Mouse (Mus musculus) heart, embryonic 11.5 days (tissue): ENCODE data around the gene Naxd. TPM values are rescaled to one million over a fixed set of nuclear protein-coding genes. Genes with fewer than 3 reads are reported as not detected.

Experiments used
- ATAC-seq: fragments of 200-750 bp; cut with Nextera tagmentation; replicated peaks from 2 replicates; pipeline ENCODE4 v1.8.0; 2017; ENCODE audit warnings: moderate library complexity; ENCODE audit not compliant: insufficient number of reproducible peaks, low FRiP score, low TSS enrichment
- H3K27ac ChIP-seq: fragments of 300-500 bp; sonication (generic); 2 replicates; pipeline ENCODE4 v1.5.1; 2014; ENCODE audit warnings: mild to moderate bottlenecking, low read depth, low read length
- H3K27me3 ChIP-seq: fragments of 300-500 bp; sonication (generic); 2 replicates; pipeline ENCODE4 v1.6.1; 2014; ENCODE audit warnings: mild to moderate bottlenecking, low read length, mixed read lengths; ENCODE audit not compliant: control insufficient read depth, insufficient read depth
- H3K36me3 ChIP-seq: fragments of 300-500 bp; sonication (generic); 2 replicates; pipeline ENCODE4 v1.6.1; 2014; ENCODE audit warnings: mild to moderate bottlenecking, low read length, moderate library complexity, mixed read lengths; ENCODE audit not compliant: control insufficient read depth, insufficient read depth
- H3K4me1 ChIP-seq: fragments of 300-500 bp; sonication (generic); 2 replicates; pipeline ENCODE4 v1.6.1; 2014; ENCODE audit warnings: low read length; ENCODE audit not compliant: control insufficient read depth, insufficient read depth
- H3K4me2 ChIP-seq: fragments of 300-500 bp; sonication (generic); 2 replicates; pipeline ENCODE4 v1.6.1; 2014; ENCODE audit warnings: mild to moderate bottlenecking, moderate library complexity
- H3K4me3 ChIP-seq: fragments of 300-500 bp; sonication (generic); 2 replicates; pipeline ENCODE4 v1.5.1; 2014; ENCODE audit warnings: low read depth, low read length
- H3K9ac ChIP-seq: fragments of 300-500 bp; sonication (generic); 2 replicates; pipeline ENCODE4 v1.6.1; 2014; ENCODE audit warnings: mild to moderate bottlenecking, low read depth, low read length, moderate library complexity
- H3K9me3 ChIP-seq: fragments of 300-500 bp; sonication (generic); replicated peaks from 2 replicates; pipeline ENCODE4 v1.6.1; 2016; ENCODE audit warnings: low read length; ENCODE audit not compliant: control insufficient read depth
- WGBS: fragments of 180-500 bp; shearing (Covaris S2); extraction: QIAGEN DNeasy Blood & Tissue Kit; methylation state at CpG from one replicate; pipeline ENCODE4 v1.1.7; 2014; ENCODE audit not compliant: insufficient replicate concordance; 5-methylcytosine and 5-hydroxymethylcytosine counted together
- polyA plus RNA-seq: library from polyadenylated mRNA; unstranded; fragments of >200 nt; fragmentation: Nextera tagmentation; extraction: Ambion mirVana; gene quantifications from 2 replicates; pipeline ENCODE4 v1.2.1, GENCODE M21; 2014

Gene Naxd
- polyA plus RNA-seq, 1 experiment from 2014 or later: 75.8 TPM

GRCm38 (mm10) chr8:11534494-11534893 lies 37.2 kb downstream of the Naxd start:
- no peaks in the 10 kb centered on the region for H3K27me3 ChIP-seq
- no peak for ATAC-seq
- no peak overlapping the region for H3K9ac ChIP-seq
- no peaks in the 10 kb centered on the region for H3K4me1 ChIP-seq
- H3K36me3 ChIP-seq: peaks cover 3% of the 10 kb centered on the region; the same call in 1 of the 2 replicates
- H3K4me2 ChIP-seq: no peak overlapping the region
- no peaks in the 10 kb centered on the region for H3K9me3 ChIP-seq
- WGBS: 53% methylated on average over 9 of the region's 9 CpGs
- H3K27ac ChIP-seq: no peak overlapping the region
- H3K4me3 ChIP-seq: no peak overlapping the region

GRCm38 (mm10) chr8:11539049-11539448 lies 41.7 kb downstream of the Naxd start:
- Histone ChIP-seq H3K9me3 (no peaks in the 10 kb centered on the region), H3K4me3 (no peak overlapping the region), H3K9ac (no peak overlapping the region), H3K36me3 (peaks cover 11% of the 10 kb centered on the region), H3K4me2 (no peak overlapping the region), H3K27me3 (no peaks in the 10 kb centered on the region), H3K4me1 (no peaks in the 10 kb centered on the region), H3K27ac (no peak overlapping the region)
- 92% methylated on average over 4 of the region's 4 CpGs for WGBS
- no peak for ATAC-seq

- Histone ChIP-seq H3K4me2 (no peak overlapping the region), H3K27ac (no peak overlapping the region), H3K4me1 (no peaks in the 10 kb centered on the region), H3K36me3 (peaks cover 11% of the 10 kb centered on the region), H3K27me3 (no peaks in the 10 kb centered on the region), H3K9ac (no peak overlapping the region), H3K9me3 (no peaks in the 10 kb centered on the region), H3K4me3 (no peak overlapping the region)
- 88% methylated on average over 8 of the region's 8 CpGs for WGBS
- no peak for ATAC-seq
These were observed 42.9 kb downstream of the Naxd start for GRCm38 (mm10) chr8:11540182-11540581.

GRCm38 (mm10) chr8:11542031-11542430 lies 44.7 kb downstream of the Naxd start:
- WGBS: 93% methylated on average over 12 of the region's 12 CpGs

GRCm38 (mm10) chr8:11542866-11543265 lies 45.6 kb downstream of the Naxd start:
- no peak overlapping the region for H3K9ac ChIP-seq
- WGBS: 83% methylated on average over 4 of the region's 4 CpGs
- no peak overlapping the region for H3K27ac ChIP-seq
- H3K4me1 ChIP-seq: no peaks in the 10 kb centered on the region
- no peak overlapping the region for H3K4me3 ChIP-seq
- ATAC-seq: no peak
- H3K27me3 ChIP-seq: no peaks in the 10 kb centered on the region
- H3K4me2 ChIP-seq: no peak overlapping the region
- no peaks in the 10 kb centered on the region for H3K9me3 ChIP-seq
- H3K36me3 ChIP-seq: peaks cover 15% of the 10 kb centered on the region

More at GRCm38 (mm10) chr8:11542031-11542430, 44.7 kb downstream of the Naxd start:
- ATAC-seq: no peak
- no peak overlapping the region for H3K4me2 ChIP-seq
- H3K36me3 ChIP-seq: peaks cover 14% of the 10 kb centered on the region
- H3K4me1 ChIP-seq: no peaks in the 10 kb centered on the region
- no peak overlapping the region for H3K27ac ChIP-seq
- H3K9ac ChIP-seq: no peak overlapping the region
- H3K27me3 ChIP-seq: no peaks in the 10 kb centered on the region
- no peaks in the 10 kb centered on the region for H3K9me3 ChIP-seq
- H3K4me3 ChIP-seq: no peak overlapping the region

GRCm38 (mm10) chr8:11544386-11544785 lies 47.1 kb downstream of the Naxd start:
- H3K27me3 ChIP-seq: no peaks in the 10 kb centered on the region
- H3K9me3 ChIP-seq: no peaks in the 10 kb centered on the region
- peaks cover 15% of the 10 kb centered on the region for H3K36me3 ChIP-seq
- H3K9ac ChIP-seq: no peak overlapping the region
- WGBS: 47% methylated on average over 3 of the region's 3 CpGs
- no peak overlapping the region for H3K4me2 ChIP-seq
- ATAC-seq: no peak
- no peak overlapping the region for H3K4me3 ChIP-seq
- no peak overlapping the region for H3K27ac ChIP-seq
- H3K4me1 ChIP-seq: no peaks in the 10 kb centered on the region

GRCm38 (mm10) chr8:11547063-11547462 lies 49.8 kb downstream of the Naxd start:
- 67% methylated on average over 6 of the region's 6 CpGs for WGBS
- no peak for ATAC-seq
- Histone ChIP-seq H3K9me3 (no peaks in the 10 kb centered on the region), H3K9ac (no peak overlapping the region), H3K4me2 (no peak overlapping the region), H3K27ac (no peak overlapping the region), H3K27me3 (no peaks in the 10 kb centered on the region), H3K4me3 (no peak overlapping the region), H3K36me3 (peaks cover 4% of the 10 kb centered on the region; the same call in 1 of the 2 replicates), H3K4me1 (peaks cover 7% of the 10 kb centered on the region)

- Histone ChIP-seq H3K36me3 (peaks cover 4% of the 10 kb centered on the region; the same call in 1 of the 2 replicates), H3K4me1 (peaks cover 11% of the 10 kb centered on the region), H3K9ac (no peak overlapping the region), H3K27ac (no peak overlapping the region), H3K4me3 (peak overlapping the region; percentile 77), H3K4me2 (peak overlapping the region; percentile 82), H3K27me3 (no peaks in the 10 kb centered on the region), H3K9me3 (no peaks in the 10 kb centered on the region)
- WGBS: 17% methylated on average over 7 of the region's 7 CpGs
- no peak for ATAC-seq
These were observed 52.4 kb downstream of the Naxd start for GRCm38 (mm10) chr8:11549706-11550105.

- peak; percentile 78 for ATAC-seq
- Histone ChIP-seq H3K27ac (peak within 1 kb of the TSS; percentile 85), H3K9me3 (no peaks in the 10 kb centered on the region)
These were observed 53.1 kb downstream of the Naxd start, which contains the start of gene Cars2 for GRCm38 (mm10) chr8:11550281-11550948. TSS of gene Cars2 (minus strand) at chr8:11550783.

More at GRCm38 (mm10) chr8:11550281-11550948, 53.1 kb downstream of the Naxd start, which contains the start of gene Cars2:
- H3K4me2 ChIP-seq: peak within 1 kb of the TSS; percentile 82
- no peaks in the 10 kb centered on the region for H3K27me3 ChIP-seq
- H3K36me3 ChIP-seq: peaks cover 4% of the 10 kb centered on the region; the same call in 1 of the 2 replicates
- peaks cover 12% of the 10 kb centered on the region for H3K4me1 ChIP-seq
- under 1% methylated on average over 47 of the region's 53 CpGs for WGBS
- peak within 1 kb of the TSS; percentile 86 for H3K9ac ChIP-seq
- H3K4me3 ChIP-seq: peak within 1 kb of the TSS; percentile 77
